Mouse (Mus musculus): Measurements from ENCODE around the gene Peli2.

DNA sequence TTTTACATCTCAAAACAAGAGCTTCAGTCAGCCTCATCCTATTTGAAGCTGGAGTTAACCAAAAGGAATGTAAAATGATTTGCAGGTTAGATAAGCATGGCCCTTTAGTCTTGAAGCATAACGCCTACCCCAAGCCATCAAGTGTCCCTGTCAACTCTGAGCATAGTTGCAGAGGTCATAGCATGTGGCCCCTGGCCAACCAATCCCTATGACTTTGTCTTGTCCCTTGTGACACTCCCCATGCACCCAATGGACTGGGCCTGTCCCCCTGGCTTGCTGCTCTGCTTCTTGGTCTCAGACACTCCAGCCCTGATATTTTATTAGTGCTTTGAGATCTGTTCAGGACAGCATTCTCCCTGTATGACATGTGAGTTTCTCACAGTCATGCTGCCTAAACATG, 30.3 kb downstream of the Peli2 start:
- TF ChIP-seq EP300 (IDR thresholded peaks at IDR 0.05) (no peak), CTCF (IDR thresholded peaks at IDR 0.05) (no peak)
